Mouse (Mus musculus): Measurements from ENCODE around the gene Col27a1.

DNA sequence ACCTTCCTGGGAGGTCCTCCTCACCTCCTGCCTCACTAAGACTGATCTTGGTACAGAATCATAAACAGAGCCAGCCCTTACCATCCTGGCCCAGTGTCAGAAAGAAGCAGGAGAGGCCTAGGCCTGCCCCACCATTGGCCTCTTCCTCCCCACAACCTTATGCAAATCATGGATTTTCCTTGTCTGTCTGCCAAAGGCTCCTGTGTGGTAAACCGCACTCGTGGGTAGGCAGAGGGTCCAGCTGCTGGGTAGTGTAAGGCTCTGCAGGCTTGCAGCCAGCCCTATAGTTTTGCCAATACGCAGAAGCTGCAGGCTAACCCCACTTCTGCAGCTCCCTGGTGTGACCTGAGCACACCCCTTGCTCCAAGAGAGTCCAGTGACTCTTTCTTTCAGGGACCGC lies 88.8 kb downstream of the Col27a1 start:
- TF ChIP-seq CTCF (IDR thresholded peaks at IDR 0.05; ENCODE audit: insufficient read depth, low read length) = no peak
- TF ChIP-seq POLR2A (IDR thresholded peaks at IDR 0.05; ENCODE audit: borderline replicate concordance, extremely low read depth, low read depth, low read length) = no peak
